Mouse (Mus musculus): ENCODE data around the gene Cacng4.

Cacng4 gene

DNA sequence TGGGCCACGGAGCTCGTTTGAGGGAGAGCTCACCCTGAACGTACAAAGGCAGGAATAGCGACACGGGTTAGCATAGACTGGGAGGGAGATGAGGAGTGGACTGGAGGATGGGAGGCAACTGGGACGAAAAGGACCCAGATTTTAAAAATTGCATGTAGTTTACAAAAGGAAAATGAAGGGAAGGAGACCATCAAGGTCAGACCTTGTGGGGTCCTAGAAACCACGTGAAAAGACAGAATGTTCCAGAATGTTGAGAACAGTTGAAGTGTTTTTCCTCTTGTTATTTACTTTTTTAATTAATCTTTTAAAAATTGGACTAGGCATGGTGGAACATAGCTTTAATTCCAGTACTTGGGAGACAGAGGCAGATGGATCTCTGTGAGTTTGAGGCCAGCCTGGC, 73.3 kb downstream of the Cacng4 start:
- DNase-seq (ENCODE audit: extremely low read depth, insufficient read length, low spot score) = no peak

DNA sequence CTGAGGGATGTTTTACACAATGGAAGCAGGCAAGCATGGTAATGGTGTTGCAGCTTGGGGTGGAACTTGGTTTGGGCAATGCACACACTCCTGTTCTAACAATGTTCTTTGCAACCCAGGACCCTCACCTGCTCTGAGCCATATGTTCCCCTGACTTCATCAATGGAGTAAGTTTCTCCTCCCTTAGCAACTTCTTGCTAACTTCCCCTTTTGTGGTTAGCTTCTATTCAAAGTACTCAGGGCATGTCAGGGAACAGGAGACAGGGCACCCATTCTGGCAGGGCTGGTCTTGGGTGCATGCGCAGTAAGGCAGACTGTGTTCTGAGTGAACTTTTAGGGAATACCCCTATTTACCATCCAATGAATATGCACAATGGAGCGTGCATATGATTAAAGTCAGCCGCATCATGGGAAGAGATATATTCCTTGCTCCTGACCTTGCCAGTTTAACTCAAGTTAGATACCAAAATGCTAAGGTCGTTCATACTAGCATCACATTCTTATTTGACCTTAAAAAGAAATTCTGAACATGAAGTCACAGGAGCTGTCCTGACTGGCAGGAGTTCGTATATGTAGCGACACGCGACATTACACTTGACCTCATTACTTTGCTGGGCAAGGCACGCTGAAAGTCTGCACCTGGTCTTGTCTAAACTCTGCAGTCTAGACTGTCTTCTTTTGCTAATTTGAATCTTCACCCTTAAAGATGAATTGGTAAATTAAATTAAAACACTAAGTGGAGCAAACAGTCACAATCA, 73.9 kb downstream of the Cacng4 start:
- DNase-seq (ENCODE audit: extremely low read depth, insufficient read length, low spot score) = no peak

DNA sequence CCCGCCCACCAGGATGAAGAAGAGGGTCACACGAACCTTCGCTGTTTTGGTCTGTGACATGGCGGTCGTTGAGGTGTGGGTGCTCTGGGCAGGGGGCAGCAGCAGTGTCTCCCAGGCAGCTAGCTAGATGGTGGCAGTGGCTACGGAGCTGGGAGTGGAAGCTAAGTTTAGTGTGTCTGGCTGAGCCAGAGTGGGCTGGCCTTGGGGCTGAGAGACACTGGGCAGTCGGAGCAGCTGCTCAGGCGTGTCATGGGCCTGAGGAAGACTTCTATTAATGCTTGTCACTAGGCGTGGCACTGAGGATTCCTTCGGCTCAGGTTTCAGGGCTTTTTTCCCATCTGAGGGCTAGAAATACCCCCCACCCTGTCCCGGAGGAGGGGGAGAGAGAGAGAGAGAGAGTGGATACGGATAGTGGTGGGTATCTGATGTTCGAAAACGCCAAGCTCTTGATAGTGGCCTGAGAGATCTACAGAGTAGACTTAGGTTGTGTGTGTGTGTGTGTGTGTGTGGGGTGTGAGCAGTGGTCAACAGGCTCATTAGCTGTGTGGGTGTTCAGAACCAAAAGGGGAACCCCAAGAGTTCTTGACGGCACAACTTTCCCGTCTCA, 77.9 kb downstream of the Cacng4 start, which contains the start of gene Cacng1:
Cacng1 (minus strand) TSS at position 191 of the 607 bp plus-strand sequence.
- DNase-seq (ENCODE audit: extremely low read depth, insufficient read length, low spot score) = no peak

DNA sequence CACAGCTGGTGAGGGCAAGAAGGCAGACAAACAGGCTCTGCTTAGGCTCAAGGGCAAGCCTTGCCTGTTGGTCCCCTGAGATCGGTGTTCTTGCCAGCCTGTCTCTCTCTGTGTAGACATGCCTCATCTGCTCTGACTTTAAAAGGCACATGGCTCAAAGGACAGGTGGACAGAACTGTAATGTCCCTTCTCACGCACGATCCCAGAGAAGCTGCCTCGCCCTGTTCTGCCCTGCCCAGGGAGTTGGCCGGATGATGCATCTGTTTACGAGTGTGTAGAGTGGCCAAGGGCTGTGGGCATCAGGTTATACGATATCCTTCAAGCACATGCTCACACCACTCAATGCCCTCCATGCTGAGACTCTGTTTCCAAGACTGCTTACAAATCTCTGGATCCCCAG, 80.0 kb downstream of the Cacng4 start:
- peak; percentile 36 for DNase-seq (ENCODE audit: extremely low read depth, insufficient read length, low spot score)

DNA sequence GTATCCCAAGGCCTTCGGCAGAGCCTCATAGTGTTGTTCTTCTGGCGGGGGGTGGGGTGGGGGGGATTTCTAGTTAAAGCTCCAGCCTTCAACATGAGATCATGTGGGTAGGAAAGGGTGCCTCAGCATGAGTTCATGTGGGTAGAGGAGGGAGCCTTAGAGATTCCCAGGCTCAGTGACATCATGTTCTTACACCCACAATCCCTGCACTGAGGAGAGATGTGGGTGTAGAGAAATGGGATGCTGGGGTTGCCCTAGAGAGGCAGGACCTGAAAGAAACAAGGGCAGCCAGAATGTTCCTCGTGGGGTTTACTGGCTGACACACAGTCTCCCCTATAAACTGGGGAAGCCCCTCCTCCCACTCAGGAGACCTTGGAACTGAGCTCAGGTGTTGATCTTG, 84.0 kb downstream of the Cacng4 start:
- DNase-seq (ENCODE audit: extremely low read depth, insufficient read length, low spot score) = no peak

DNA sequence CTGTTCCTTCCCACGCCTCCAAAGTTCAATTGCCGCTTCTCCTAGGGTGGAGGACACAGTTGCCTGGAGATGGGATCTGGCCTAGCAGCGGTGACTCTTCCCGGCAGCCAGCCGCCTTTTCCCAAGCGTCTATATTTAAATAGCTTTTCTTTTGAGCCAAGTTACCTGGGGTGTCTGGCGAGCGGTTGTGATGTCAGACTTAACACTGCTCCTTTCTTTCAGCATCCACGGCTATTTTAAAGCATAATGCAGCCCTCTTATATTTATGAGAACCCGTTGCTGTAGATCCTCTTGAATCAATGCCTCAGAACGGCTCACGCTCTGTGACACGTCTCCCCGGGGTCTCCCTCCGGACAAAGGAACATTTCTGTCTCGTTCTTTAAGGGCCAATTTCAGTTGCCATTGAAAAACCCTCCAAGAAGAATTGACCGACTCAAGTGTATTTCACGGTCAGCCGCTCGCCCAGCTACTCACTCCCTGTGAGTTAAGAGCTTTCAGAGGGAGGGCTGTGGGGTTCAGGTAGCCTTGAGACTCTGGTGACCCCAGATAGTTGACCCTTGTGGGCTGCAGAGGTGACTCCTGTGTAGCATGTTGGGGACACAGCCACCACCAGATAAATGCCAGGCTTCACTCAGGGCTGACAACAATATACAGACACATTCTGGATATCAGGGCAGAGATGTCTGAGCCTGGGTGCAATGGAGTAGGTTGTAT, 86.3 kb downstream of the Cacng4 start:
- no peak for DNase-seq (ENCODE audit: extremely low read depth, insufficient read length, low spot score)

DNA sequence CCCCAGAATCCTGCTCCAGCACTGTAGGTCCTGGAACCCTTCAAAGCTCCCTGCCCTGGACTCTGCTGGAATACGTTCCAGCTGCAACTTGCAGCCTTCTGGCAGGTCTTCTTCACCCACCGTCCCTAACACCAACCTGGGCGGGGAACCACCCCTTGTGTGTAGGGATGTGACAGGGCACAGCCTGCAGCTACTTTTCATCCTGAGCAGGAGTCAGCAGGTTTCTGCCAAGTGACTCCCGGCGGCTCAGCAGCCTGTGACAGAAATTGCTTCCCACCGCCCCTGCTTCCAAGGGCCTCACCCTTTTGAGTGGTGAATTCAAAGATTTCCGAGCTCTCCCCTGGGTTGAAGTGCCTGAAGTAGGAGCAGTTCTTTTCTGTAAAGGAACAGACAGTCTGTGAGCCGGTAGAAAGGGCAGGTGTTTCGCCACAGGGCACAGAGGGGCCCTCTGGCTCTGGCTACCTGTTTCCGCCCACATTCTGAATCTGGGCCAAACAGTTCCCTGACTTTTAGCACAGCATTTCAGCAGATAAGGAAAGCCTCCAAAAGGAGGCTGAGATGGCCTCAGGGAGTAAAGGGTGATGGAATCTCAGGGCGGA, 88.8 kb downstream of the Cacng4 start:
- no peak for DNase-seq (ENCODE audit: extremely low read depth, insufficient read length, low spot score)

DNA sequence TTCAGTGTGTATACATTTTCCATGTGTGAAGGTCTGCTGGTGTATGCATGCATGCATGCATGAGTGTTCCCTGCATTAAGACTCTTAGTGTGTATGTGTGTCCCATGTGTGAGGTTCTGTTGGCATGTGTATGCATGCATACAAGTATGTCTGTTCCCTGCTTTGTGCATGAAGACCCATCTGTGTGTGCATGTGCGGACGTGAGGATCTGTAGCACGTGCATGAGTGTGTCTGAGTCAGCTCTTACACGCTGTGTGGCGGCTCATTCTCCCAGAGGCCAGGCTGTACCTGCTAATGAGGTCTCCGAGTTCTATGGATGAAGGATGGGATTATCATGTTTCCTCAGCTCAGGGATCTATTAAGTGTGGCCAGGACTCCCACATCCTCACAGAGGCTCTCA, 89.3 kb downstream of the Cacng4 start:
- no peak for DNase-seq (ENCODE audit: extremely low read depth, insufficient read length, low spot score)

DNA sequence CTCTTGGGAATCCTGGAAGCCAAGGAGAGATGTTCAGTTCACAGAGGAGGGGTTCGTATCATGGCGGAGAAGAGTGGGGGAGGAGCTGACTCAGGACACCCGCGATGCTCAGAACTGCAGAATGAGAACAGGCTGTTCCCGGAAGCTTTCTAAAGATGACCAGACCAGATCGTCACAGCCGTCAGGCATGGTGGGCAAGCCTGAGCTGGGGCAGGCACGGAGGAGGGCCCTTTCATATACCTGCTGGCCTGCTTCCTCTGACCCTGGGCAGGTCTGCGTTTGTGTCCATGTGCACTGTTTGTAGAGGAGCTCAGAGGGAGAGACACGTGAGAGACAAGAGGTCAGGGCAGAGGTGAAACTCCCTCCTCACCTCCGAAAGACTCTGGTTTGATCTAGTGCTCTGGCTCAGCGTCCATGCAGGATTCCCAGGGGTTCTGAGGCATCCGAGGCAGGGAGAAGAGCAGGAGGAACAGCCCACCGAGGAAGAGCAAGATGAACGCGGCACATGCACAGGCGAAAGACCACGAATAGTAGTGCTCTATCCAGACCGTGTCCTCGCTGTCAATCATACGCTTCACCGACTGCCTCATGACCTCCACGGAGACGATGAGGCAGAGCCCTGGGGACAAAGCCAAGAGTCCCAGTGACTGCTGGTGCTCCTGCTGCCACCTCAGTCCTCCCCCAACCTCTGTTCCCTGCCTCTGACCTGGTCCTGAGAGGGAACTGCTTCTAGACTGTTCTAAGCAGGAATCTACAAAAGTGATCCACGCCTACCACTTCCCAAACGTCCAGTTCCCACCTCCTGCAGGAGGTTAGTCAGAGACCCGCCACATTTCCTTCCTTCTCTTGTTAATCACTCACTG, 90.9 kb downstream of the Cacng4 start:
- DNase-seq (ENCODE audit: extremely low read depth, insufficient read length, low spot score) = no peak

DNA sequence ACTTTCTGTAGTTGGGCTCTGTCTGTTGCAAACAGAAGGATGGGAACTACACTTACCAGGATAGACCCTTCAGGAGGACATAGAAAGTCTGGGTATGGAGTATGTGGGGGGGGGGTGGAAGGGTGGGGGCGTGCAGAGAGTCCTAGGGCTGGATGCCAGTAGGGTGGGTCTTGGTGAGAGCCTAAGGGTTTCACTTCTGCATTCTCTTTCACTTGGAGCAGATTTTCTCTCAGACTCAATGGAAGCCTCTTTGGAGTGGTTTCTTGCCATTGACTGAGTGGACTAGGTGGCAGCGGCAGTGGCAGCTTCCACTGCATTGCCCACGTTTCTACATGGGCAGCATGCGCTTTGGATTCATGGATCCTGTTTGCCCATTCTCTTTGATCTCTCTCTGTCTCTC, 94.4 kb downstream of the Cacng4 start:
- no peak for DNase-seq (ENCODE audit: extremely low read depth, insufficient read length, low spot score)

DNA sequence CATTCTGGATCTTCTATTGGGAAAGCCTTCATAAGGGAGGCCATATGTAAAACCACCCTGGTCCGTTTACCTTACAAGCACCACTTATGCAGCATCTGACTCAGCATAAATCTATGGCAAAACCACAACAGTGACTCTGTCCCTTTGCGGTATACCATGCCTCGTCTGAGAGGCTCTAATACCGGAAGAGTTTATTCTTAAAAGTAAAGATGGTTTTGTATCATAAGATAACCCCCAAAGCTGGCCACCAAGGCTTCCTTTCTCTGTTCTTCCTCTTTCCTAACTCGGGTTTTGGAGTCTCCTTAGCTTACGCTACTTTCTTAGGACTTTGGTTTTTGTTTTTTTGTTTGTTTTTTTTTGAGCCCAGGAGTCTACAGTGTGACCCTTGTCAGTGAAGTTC, 101.0 kb downstream of the Cacng4 start:
- DNase-seq (ENCODE audit: extremely low read depth, insufficient read length, low spot score) = no peak

DNA sequence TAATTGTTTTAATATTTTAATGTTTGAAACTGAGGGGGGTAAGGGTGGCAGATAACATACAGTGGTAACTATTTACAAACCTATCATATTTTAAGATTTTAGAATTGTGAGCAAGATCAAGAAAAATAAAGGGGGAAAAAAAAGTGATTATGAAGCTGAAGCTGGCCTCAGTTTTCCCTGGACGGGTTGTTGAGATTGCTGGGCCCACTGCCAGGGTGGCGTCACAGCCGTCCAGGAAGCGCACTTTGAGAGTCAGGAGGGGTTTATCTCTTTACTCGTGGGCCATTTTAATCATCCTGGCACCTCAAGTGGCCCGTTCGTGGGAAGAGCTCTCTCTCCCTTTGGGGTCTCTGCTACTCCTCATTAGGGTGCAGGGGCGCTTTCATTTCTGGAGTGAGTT, 102.8 kb downstream of the Cacng4 start:
- DNase-seq (ENCODE audit: extremely low read depth, insufficient read length, low spot score) = no peak

DNA sequence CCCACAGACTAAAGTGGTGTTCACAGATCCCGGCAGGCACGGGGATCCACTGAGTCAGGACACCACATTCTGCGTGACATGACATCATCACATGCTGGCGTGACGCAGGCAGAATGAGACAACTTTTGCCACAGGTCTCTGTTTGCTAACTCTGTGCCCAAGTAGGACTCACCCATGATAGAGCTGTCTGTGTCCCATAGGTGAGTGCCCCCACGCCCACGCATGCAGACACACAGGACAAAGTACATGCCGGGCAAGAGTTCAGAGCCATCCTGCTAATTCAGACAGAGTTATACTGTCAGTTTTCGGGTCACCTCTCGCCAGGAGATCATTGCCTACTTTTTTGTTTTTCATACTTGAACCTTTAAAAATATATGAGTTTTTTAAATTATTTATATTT, 105.9 kb downstream of the Cacng4 start:
- DNase-seq (ENCODE audit: extremely low read depth, insufficient read length, low spot score) = no peak

DNA sequence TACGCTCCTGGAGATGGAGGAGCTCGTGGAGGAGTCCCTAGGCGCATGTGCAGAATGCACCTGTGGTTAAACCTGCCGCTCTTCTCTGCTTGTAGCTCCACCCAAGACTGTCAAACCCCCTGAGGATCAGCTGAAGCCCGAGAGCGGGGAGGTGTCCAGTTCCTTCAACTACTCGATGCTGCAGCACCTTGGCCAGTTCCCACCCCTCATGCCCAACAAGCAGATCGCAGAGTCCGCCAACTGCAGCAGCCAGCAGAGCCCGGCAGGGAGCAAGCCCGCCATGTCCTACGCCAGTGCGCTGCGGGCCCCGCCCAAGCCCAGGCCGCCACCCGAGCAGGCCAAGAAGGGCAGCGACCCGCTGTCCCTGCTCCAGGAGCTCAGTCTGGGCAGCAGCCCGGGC, 108.1 kb downstream of the Cacng4 start:
- DNase-seq (ENCODE audit: extremely low read depth, insufficient read length, low spot score) = peak; percentile 16

DNA sequence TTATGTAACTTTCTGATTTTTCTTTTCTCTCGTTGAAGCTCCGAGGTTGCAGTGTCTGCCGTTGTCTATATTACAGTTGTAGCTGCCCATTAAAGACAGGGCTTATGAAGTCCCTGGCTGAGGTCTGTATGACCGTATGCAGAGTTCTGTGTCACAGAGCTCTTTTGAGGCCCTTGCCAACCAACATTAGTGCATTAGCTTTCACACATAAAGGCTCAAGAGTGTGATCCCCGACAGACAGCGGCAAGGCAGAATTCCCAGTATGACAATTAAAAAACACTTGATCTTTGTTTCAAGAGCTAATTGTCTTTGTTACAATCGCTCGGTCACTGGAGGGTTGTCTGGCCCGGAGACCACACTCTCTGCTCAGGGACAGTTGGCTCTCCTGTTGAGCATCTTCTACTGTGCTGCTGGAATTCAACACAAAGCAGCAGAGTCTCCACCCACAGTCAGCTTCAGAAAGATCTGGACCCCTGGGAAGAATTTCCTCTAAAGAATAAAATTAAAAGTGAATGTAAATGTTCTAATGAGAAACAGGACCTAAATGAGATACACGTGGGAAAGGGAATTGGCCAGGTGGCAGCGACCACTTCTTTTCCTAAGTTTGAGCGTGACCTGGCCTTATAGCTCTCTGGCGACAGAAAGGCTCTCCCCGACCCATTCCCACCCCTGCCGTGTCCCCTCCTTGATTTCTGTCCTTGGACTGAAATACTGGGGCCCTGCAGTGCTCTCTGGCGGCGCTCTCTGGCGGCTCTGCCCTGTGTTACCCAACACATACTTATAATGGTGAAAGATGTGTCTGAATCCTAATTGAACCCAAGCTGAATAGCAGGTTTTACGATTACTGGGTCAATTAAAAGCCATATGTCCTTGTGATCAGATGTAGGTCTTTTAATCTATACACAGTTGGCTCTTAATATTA, 110.6 kb downstream of the Cacng4 start:
- DNase-seq (ENCODE audit: extremely low read depth, insufficient read length, low spot score) = no peak

DNA sequence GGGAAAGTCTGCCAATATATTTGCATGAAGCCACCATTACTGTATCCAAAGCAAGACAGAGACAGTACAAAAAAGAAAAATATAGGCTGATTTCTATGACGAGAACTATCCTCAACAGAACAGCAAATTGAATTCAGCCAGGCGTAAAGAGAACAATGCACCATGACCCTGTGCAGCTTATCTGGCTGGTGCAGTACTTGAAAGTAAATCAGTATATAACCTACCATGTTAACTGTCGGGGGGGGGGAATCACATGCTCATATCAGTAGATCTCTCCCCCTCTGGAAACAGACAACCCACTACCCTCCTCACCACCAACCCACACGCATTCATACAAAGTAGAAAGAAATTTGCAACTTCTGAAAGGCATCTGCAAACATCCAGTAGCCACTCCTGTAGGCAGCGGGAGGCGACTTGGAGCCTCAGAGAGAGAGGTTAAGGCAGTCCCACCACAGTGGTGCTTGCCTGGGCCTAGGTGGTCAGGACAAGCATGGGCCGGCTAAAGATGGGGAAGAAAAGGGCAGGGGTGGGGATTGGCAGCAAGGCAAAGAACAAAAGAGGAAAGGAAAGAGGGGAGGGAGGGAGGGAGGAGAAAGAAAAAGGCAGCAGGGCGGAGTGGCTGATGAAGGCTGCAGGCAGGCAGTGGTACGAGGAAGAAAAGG, 111.5 kb downstream of the Cacng4 start:
- no peak for DNase-seq (ENCODE audit: extremely low read depth, insufficient read length, low spot score)

All from 3134 (cell line).